Mouse (Mus musculus) urinary bladder, postnatal 14 days (tissue): Measurements from ENCODE around the gene 2310007B03Rik.
"Not testable (repeated sequence)": the region's sequence is repeated elsewhere in the genome, so short reads cannot be mapped to it uniquely, and the experiment has no call there.

Experiments used
- DNase-seq: peaks from one replicate; pipeline ENCODE4 v3.0.0; 2021; ENCODE audit warnings: low spot score

Gene 2310007B03Rik

DNA sequence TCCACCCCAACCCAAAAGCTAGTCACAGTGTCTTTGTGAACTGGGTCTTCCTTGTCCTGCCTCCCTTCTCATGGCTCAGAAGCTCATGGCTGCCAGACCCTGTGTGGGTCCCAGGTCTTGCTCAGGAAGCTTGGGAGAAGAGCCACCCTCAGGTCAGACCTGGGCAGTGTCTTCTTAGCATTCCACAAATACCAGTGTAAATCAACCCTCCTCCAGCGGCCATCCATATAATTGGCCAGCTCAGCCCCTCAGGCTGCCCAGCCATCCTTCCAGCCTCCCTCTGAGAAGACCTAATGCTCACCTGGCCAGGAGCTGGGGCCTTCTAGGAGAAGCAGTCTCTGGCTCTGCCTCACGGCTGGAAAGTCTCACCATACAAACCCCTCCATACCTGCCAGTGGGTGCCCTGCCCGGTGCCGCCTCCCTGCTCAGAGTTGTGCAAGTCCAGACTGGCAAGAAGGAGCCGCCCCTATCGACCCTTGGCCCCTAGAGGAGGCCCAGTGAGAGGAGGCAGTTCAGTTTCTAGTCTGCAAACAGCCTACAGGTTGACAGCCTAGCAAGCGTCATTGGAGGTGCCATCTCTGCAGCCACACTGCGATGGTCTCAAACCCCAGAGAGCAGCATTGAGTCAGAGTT, at the start of gene 2310007B03Rik:
Gene 2310007B03Rik (minus strand): TSS at position 448 of the 633 bp plus-strand sequence.
- DNase-seq = peak; percentile 56

DNA sequence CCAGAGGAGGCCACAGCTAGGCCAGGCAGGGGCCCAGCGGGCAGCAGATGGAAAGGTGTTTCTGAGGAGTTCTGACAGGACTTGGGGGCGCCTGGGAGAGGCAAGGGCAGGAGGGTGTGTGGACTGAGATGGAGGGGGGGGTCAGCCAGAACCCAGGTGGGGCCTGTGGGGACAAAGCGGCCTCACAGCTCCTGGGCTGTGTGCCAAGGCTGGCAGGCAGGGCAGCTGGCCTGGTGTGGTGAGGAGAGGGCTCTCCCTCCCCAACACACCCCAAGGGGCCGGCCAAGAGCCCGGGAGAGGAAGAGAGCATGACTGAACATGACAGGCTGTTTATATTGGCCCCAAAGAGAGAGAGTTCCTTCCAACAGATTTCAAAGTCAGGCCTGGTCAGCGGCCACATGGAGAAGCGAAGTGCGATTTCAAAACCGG, 49.5 kb upstream of the 2310007B03Rik start:
- DNase-seq = peak; percentile 91

GRCm38 (mm10) chr1:93207536-93208064, 46.9 kb upstream of the 2310007B03Rik start:
- no peak for DNase-seq

DNA sequence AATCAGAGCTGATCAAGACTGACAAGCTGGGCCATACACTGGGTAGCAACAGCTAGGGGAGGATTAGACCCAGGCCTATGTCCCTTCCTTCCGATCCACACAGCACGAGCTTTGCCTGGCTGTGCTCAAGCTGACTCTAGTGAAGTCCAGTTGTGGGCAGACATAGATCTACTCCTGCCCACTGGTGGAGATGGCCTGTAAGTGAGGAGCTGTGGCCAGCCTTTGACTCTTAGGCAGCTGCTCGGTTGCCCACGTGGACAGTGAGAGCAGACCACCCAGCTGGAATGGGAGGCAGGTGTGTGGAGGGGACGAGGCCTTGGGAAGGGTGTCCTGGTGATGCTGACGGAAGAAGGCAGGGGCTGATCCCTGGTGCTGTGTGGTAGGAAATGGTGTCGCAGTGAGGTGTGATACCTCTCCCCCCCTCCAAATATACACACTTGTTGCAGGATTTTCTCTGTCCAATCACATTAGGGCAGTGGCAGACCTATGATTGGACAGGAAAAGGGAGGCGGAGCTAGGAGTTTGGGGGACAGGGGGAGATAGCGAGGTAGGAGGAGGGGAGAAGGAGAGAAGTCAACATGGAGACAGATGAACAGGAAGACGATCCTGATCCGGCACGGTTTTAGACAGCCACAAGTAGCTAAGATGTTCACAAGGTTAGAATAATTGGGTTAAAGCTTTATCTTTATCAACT, 45.7 kb upstream of the 2310007B03Rik start:
- DNase-seq = no peak

GRCm38 (mm10) chr1:93197916-93198315, 37.2 kb upstream of the 2310007B03Rik start:
- no peak for DNase-seq

DNA sequence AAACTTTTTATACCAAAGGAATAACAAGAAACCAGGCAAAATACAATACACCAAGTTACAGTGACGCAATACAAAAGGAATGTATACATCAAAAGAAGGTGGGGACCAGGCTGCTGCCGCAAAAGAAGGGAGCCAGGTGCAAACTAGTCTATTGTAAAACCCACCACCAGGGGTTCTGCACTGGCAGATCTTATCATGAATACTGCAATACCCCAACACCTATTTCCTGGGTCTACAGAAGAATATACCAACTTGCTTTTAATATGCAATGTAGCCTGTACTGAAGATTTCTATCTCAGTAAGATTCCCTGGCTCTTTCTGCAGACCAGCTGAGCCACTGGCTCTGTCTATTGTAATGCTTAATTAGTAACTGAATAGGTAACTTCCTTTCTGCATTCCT, 36.7 kb upstream of the 2310007B03Rik start:
- DNase-seq = not testable (repeated sequence)

GRCm38 (mm10) chr1:93194961-93195360, 34.2 kb upstream of the 2310007B03Rik start:
- no peak for DNase-seq

DNA sequence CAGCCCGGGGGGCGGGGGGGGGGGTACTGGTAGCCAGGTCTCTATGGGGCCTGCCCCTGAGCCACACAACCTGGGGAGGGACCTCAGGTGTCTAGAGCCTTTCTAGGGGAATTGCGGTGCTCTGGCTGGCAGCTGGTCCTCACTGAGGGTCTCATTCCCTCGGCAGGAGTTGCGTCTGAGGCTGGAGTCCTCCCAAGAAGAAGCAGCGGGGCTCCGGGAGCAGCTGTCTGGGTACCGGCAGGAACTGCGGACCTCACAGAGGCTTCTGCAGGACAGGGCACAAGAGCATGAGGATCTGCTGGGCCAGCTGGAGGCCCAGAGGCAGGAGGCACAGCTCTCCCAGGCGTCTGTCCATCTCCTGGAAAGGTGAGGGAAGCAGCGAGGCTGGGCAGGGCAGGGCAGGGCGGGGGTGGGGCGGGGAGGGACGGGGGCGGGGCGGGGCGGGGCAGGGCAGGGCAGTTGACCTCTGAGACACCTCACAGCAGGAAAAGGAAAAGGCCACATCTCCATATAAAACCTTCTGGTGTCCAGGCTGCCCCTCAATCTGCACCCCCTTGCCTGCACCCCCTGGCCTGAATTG, 30.1 kb upstream of the 2310007B03Rik start:
- no peak for DNase-seq

DNA sequence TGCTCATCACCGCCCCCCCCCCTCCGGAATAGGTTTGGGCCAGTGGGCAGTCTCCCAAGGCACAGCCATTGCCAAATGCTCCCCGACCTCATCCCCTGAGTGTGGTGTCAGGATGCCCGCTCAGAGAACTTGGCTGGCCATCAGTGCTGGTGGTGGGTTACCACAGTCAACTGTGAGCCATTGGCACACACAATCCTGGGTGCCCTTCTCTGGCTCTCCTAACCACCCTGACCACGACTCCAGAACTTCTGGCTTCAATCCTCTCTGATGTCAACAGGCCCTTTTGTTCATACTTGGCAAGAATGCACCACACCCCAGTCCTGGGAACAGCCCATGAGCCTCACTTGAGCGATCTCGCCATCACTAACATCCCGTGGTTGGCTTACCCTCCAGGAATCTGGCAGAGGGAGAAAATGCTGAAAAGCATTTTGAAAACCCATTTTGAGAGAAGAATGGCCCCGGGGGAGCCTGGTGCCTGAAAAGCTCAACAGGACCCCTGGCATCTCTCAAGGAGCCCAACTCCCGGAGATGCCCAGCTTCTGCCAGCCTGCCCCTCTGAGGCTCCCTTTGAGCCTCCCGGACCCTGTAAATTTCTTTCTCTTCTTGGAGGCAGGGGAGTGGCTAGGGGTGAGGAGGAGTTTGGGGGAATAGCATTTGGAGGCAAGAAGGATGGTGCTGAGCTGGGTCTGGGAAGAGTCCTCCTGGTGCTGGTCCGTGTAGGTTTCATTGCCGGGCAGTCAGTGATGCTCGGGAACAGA, 23.5 kb upstream of the 2310007B03Rik start:
- DNase-seq = no peak

GRCm38 (mm10) chr1:93182281-93182680, 21.5 kb upstream of the 2310007B03Rik start:
- no peak for DNase-seq

DNA sequence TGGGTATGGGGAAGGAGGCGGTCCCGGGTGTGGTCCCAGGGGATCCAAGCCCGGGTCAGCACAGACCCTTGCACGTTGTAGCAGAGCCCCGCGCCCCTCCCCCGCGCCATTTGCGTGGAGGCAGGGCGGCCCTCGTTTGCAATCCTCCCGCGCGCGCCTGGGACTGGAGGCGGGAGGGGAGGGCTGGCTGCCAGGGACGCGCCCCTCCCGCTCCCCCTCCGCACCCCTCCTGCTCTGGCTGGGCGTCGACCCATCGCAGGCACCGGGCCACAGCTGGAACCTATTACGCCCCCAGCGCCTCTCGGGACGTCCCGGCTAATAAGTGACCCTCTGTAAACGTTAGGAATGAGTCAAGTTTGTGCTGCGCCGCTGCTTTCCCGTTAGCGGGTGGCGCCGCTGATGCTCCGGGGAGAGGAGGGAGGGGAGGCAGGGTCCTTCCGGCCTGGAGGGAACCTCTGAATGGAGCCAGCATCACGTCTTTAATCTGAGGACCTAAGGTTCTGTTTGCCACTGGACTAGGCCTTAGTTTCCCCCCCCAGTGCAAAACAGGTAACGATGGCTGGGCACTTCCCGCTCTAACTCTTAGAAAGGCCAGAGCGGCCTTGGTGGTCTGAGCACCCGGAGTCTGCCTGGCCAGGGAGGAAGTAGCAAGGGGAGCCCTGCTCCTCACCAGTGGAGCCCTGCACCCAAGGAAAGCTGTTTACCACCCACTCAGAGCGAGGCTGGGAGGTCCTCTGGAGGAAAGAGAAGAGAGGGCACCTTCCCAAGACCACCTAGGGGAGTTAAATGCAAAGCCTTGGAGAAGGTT, 16.0 kb upstream of the 2310007B03Rik start:
- DNase-seq = peak; percentile 65

DNA sequence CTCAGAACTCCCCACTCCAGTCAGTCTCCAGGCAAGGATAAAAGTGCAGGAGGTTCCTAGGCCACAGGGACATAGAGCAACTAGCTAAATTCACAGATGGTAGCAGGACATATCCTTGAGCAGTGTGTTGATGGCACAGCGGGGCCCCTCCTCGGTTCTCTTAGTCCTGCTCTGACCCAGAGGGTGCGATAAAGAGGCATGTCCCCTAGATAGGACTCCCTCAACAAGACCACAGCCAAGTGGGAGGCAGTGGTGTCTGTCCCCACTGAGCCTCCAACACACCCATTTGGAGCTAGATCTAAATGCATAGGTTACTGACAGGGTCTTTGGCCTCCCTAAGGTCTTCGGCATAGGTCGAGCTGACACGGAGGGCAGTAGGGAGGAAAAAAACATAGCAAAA, 15.1 kb upstream of the 2310007B03Rik start:
- DNase-seq = no peak

DNA sequence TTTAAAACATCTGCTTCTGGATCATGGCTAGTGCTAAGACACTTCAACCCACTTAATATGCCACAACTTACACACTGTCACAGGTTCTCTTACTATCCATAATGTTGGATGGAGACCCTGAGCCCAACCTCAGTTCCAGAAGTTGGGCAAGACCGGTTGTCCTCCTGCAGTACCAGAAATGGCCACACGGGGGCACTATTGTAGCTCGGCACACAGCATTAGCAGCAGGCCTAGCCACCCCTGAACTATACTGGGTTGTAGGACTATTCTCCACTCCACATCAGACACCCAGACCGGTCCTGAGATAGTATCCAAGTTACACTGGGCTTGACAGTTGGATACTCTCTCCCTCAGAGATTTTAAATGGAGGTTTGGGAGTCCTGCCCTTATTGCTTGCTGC, 13.7 kb upstream of the 2310007B03Rik start:
- peak; percentile 84 for DNase-seq

DNA sequence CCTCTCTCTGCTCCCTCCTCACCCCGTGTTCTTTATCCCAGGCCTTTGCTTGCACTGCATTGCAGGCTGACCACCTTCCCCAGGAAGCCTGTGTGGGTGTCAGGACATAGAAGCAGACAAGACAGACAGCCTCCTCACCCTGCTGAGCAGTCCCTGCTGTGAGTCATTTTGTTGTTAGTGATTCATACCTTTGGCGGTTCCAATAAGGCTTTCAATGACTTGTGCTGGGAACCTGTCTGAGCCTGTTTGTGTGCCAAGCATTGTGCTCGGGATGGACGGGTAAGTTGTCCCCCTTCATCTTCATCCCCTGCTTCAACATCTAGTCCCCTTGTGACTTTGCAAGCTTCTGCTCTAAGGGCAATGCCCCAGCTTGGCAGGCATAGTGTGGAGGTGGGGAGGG, 12.9 kb upstream of the 2310007B03Rik start:
- peak; percentile 38 for DNase-seq

DNA sequence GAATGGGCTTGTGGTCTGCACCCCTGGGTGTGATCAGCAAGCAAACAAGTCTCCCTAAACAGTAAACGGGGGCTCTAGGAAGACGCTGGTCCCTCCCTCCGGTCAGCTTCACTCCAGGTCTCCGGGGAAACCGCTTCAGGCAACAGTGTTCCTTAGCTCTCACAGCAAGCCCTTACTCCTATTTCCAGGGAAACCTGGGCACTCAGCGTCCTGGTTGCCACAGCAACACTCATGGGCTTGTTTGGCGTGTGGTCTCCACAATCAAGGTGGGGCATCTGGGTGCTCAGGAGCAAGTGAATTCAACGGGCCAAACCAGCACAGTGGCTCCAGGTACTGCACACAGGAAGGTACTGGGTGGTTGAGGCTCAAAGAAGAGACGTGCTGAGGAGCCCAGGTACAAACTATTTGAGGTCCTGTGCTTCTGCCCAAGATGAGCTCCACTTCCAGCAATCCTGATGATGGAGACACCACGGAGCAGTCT, 7.6 kb upstream of the 2310007B03Rik start, which contains the start of gene Crocc2:
Gene Crocc2 (plus strand): TSS at position 431 of the 481 bp plus-strand sequence.
- DNase-seq = no peak

DNA sequence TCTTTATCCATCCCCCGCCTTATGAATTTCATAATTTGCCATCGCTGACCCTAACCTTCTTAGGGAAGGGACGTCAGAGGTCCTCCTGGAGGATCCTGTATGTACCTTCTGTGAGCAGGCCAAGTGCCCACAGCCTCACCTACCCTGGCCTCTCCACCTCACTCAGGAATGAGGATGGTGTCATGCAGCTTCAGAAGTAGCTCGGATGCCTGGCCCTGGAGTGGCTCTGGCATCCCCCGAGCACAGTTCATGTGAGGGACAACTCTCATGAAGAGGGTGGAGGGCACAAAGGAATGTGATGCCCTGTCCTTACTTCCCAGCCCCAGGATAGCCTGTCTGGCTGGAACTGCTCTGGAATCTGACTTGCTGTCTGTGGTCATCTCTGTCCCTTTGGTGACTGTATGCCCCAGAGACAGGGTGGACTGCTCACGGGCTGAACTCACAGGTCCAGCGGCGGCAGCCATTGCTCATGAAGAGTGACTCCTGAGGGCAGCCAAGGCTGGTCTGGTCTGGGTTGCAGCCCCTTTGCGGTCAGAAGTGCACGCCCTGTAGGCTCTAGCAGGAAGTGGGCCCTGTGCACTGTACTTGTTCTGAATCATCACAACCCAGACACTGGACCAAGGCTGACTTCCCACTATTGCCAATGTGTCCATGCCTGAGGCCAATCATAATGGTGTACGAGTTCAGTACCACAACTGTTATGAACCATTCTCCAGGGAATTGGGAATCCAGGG, 5.8 kb upstream of the 2310007B03Rik start:
- DNase-seq = no peak

GRCm38 (mm10) chr1:93165447-93165846, 4.7 kb upstream of the 2310007B03Rik start:
- peak; percentile 58 for DNase-seq

GRCm38 (mm10) chr1:93162588-93162987, 1.8 kb upstream of the 2310007B03Rik start:
- no peak for DNase-seq

- no peak for DNase-seq
Observed at GRCm38 (mm10) chr1:93161921-93162320, 1.2 kb upstream of the 2310007B03Rik start.

DNA sequence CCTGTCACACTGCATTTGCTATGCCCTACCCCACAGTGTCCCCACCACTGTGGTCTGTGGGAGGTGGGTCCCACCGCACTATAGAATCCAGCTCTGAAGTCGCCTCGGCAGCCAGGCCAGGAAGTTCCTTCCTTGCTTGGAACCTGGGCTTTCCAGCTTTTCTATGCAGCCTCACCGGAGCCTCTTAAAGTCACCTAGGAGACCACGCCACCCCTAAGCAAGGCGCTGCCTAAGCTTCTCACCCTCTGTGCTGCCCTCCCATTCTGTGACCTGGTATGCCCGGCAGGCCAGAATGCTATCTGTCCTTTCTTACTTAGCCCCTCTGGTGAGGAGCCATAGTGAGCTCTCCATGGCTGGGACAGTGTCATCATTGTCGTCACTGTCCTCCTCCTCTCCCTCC, 602 bp upstream of the 2310007B03Rik start:
- DNase-seq = no peak
